Mouse (Mus musculus): ENCODE measurements around the gene Kazn.

GRCm38 (mm10) chr4:142117993-142118392 is 121.2 kb downstream of the Kazn start:
- TF ChIP-seq POLR2A (IDR thresholded peaks at IDR 0.05; ENCODE audit: extremely low read depth, insufficient read depth, low read length) (no peak), CTCF (IDR thresholded peaks at IDR 0.05; ENCODE audit: extremely low read depth, insufficient read depth, low read length) (no peak)

Data from cortical plate, adult 2 months (tissue).